Mouse (Mus musculus): Measurements from ENCODE around the gene Tspoap1.
A peak's percentile ranks its signal among the peaks of the same experiment; 100 is the strongest.

Tspoap1 gene

GRCm38 (mm10) chr11:87745632-87746555 lies 14.4 kb upstream of the Tspoap1 start:
- DNase-seq = no peak

- no peak for DNase-seq
These were observed 13.0 kb upstream of the Tspoap1 start for GRCm38 (mm10) chr11:87747312-87747711.

GRCm38 (mm10) chr11:87747716-87748115 lies 12.6 kb upstream of the Tspoap1 start:
- no peak for DNase-seq

- peak; percentile 67 for DNase-seq
These were observed 11.9 kb upstream of the Tspoap1 start for GRCm38 (mm10) chr11:87748132-87749119.

GRCm38 (mm10) chr11:87749192-87750042 lies 10.9 kb upstream of the Tspoap1 start:
- DNase-seq = peak; percentile 81

GRCm38 (mm10) chr11:87750043-87750421 lies 10.3 kb upstream of the Tspoap1 start:
- no peak for DNase-seq

GRCm38 (mm10) chr11:87750521-87750920 lies 9.8 kb upstream of the Tspoap1 start:
- no peak for DNase-seq

GRCm38 (mm10) chr11:87751031-87751430 lies 9.3 kb upstream of the Tspoap1 start:
- no peak for DNase-seq

GRCm38 (mm10) chr11:87751491-87751966 lies 8.8 kb upstream of the Tspoap1 start:
- DNase-seq = peak; percentile 27

- DNase-seq = no peak
These were observed 8.0 kb upstream of the Tspoap1 start for GRCm38 (mm10) chr11:87752307-87752706.

- no peak for DNase-seq
These were observed 7.1 kb upstream of the Tspoap1 start for GRCm38 (mm10) chr11:87753255-87753654.

GRCm38 (mm10) chr11:87753891-87754501 lies 6.3 kb upstream of the Tspoap1 start:
- no peak for DNase-seq

- peak; percentile 44 for DNase-seq
These were observed 5.7 kb upstream of the Tspoap1 start for GRCm38 (mm10) chr11:87754603-87755002.

GRCm38 (mm10) chr11:87755360-87756017 lies 4.9 kb upstream of the Tspoap1 start:
- peak; percentile 76 for DNase-seq

GRCm38 (mm10) chr11:87756251-87756820 lies 4.0 kb upstream of the Tspoap1 start:
- peak; percentile 39 for DNase-seq

GRCm38 (mm10) chr11:87757001-87757954 lies 3.1 kb upstream of the Tspoap1 start:
- DNase-seq = no peak

GRCm38 (mm10) chr11:87758161-87758911 lies 2.0 kb upstream of the Tspoap1 start:
- DNase-seq = no peak

GRCm38 (mm10) chr11:87758957-87759608 lies 1.3 kb upstream of the Tspoap1 start:
- DNase-seq = no peak

All from lung, postnatal 10 days (tissue).